Mouse (Mus musculus): ENCODE data around the gene Exoc3. TPM values are rescaled to one million over a fixed set of nuclear protein-coding genes. Genes with fewer than 3 reads are reported as not detected.
A peak's percentile ranks its signal among the peaks of the same experiment; 100 is the strongest.

The Exoc3 gene
- polyA plus RNA-seq (2015; fragmentation: Nextera tagmentation; extraction: Ambion mirVana): 113 and 123 TPM in 2 replicates

- Histone ChIP-seq H3K9ac (ENCODE audit: low read depth, low read length) (peak within 1 kb of the TSS; percentile 72), H3K27me3 (ENCODE audit: control insufficient read depth, insufficient read depth, low read depth, low read length) (no peaks in the 10 kb centered on the region), H3K9me3 (replicated peaks; ENCODE audit: control insufficient read depth, low read length, poor library complexity, severe bottlenecking) (no peaks in the 10 kb centered on the region), H3K4me1 (ENCODE audit: control insufficient read depth, insufficient read depth, low read length) (peaks cover 30% of the 10 kb centered on the region), H3K4me3 (ENCODE audit: low read depth, low read length) (peak within 1 kb of the TSS; percentile 52), H3K27ac (ENCODE audit: low read length) (peak within 1 kb of the TSS; percentile 92), H3K4me2 (ENCODE audit: low read length) (peak within 1 kb of the TSS; percentile 96), H3K36me3 (ENCODE audit: control insufficient read depth, insufficient read depth, low read length) (peaks cover 6% of the 10 kb centered on the region)
- WGBS: 0% methylated on average over 39 of the region's 39 CpGs
- peak; percentile 99 for ATAC-seq
Observed at GRCm38 (mm10) chr13:74208317-74208985, at the start of gene Exoc3. TSS of gene Exoc3 (minus strand) at chr13:74208732.

GRCm38 (mm10) chr13:74246494-74246893 is 38.0 kb upstream of the Exoc3 start:
- H3K27ac ChIP-seq (ENCODE audit: low read length): no peak overlapping the region
- H3K36me3 ChIP-seq (ENCODE audit: control insufficient read depth, insufficient read depth, low read length): no peaks in the 10 kb centered on the region
- no peak overlapping the region for H3K4me3 ChIP-seq (ENCODE audit: low read depth, low read length)
- no peak overlapping the region for H3K9ac ChIP-seq (ENCODE audit: low read depth, low read length)
- no peak overlapping the region for H3K4me2 ChIP-seq (ENCODE audit: low read length)
- peaks cover 12% of the 10 kb centered on the region for H3K4me1 ChIP-seq (ENCODE audit: control insufficient read depth, insufficient read depth, low read length)
- no peaks in the 10 kb centered on the region for H3K9me3 ChIP-seq (replicated peaks; ENCODE audit: control insufficient read depth, low read length, poor library complexity, severe bottlenecking)
- H3K27me3 ChIP-seq (ENCODE audit: control insufficient read depth, insufficient read depth, low read depth, low read length): 0 out of 2 replicates have a peak, but pooled peaks cover 2% of the 10 kb centered on the region
- no peak for ATAC-seq

- ATAC-seq: peak; percentile 81
Observed at GRCm38 (mm10) chr13:74245899-74246231, 37.3 kb upstream of the Exoc3 start.

GRCm38 (mm10) chr13:74245214-74245898 is 36.8 kb upstream of the Exoc3 start:
- H3K9ac ChIP-seq (ENCODE audit: low read depth, low read length): no peak overlapping the region
- H3K27me3 ChIP-seq (ENCODE audit: control insufficient read depth, insufficient read depth, low read depth, low read length): 0 out of 2 replicates have a peak, but pooled peaks cover 2% of the 10 kb centered on the region
- WGBS: 20% methylated on average over 17 of the region's 17 CpGs

More at GRCm38 (mm10) chr13:74245899-74246231, 37.3 kb upstream of the Exoc3 start:
- Histone ChIP-seq H3K4me1 (ENCODE audit: control insufficient read depth, insufficient read depth, low read length) (peaks cover 12% of the 10 kb centered on the region), H3K4me2 (ENCODE audit: low read length) (peak overlapping the region; percentile 50), H3K27me3 (ENCODE audit: control insufficient read depth, insufficient read depth, low read depth, low read length) (0 out of 2 replicates have a peak, but pooled peaks cover 2% of the 10 kb centered on the region), H3K36me3 (ENCODE audit: control insufficient read depth, insufficient read depth, low read length) (no peaks in the 10 kb centered on the region), H3K27ac (ENCODE audit: low read length) (no peak overlapping the region), H3K9ac (ENCODE audit: low read depth, low read length) (peak overlapping the region; percentile 25; the same call in 1 of the 2 replicates), H3K9me3 (replicated peaks; ENCODE audit: control insufficient read depth, low read length, poor library complexity, severe bottlenecking) (no peaks in the 10 kb centered on the region), H3K4me3 (ENCODE audit: low read depth, low read length) (0 out of 2 replicates have a peak overlapping the region, but pooled peaks have one; percentile 12)
- 47% methylated on average over 4 of the region's 4 CpGs for WGBS

GRCm38 (mm10) chr13:74237574-74237973 is 29.0 kb upstream of the Exoc3 start:
- no peak for ATAC-seq
- H3K4me1 ChIP-seq (ENCODE audit: control insufficient read depth, insufficient read depth, low read length): no peaks in the 10 kb centered on the region
- no peaks in the 10 kb centered on the region for H3K9me3 ChIP-seq (replicated peaks; ENCODE audit: control insufficient read depth, low read length, poor library complexity, severe bottlenecking)
- WGBS: 82% methylated on average over 7 of the region's 7 CpGs
- H3K9ac ChIP-seq (ENCODE audit: low read depth, low read length): no peak overlapping the region
- no peak overlapping the region for H3K4me2 ChIP-seq (ENCODE audit: low read length)
- no peak overlapping the region for H3K27ac ChIP-seq (ENCODE audit: low read length)
- no peaks in the 10 kb centered on the region for H3K36me3 ChIP-seq (ENCODE audit: control insufficient read depth, insufficient read depth, low read length)
- H3K4me3 ChIP-seq (ENCODE audit: low read depth, low read length): no peak overlapping the region
- H3K27me3 ChIP-seq (ENCODE audit: control insufficient read depth, insufficient read depth, low read depth, low read length): no peaks in the 10 kb centered on the region

More at GRCm38 (mm10) chr13:74245214-74245898, 36.8 kb upstream of the Exoc3 start:
- ATAC-seq: peak; percentile 98
- no peaks in the 10 kb centered on the region for H3K9me3 ChIP-seq (replicated peaks; ENCODE audit: control insufficient read depth, low read length, poor library complexity, severe bottlenecking)
- 0 out of 2 replicates have a peak overlapping the region, but pooled peaks have one; percentile 12 for H3K4me3 ChIP-seq (ENCODE audit: low read depth, low read length)
- H3K4me2 ChIP-seq (ENCODE audit: low read length): peak overlapping the region; percentile 50
- H3K27ac ChIP-seq (ENCODE audit: low read length): no peak overlapping the region
- peaks cover 12% of the 10 kb centered on the region for H3K4me1 ChIP-seq (ENCODE audit: control insufficient read depth, insufficient read depth, low read length)
- H3K36me3 ChIP-seq (ENCODE audit: control insufficient read depth, insufficient read depth, low read length): no peaks in the 10 kb centered on the region

- 40% methylated on average over 1 of the region's 1 CpGs for WGBS
- Histone ChIP-seq H3K4me1 (ENCODE audit: control insufficient read depth, insufficient read depth, low read length) (no peaks in the 10 kb centered on the region), H3K36me3 (ENCODE audit: control insufficient read depth, insufficient read depth, low read length) (no peaks in the 10 kb centered on the region), H3K27ac (ENCODE audit: low read length) (no peak overlapping the region), H3K9ac (ENCODE audit: low read depth, low read length) (no peak overlapping the region), H3K4me2 (ENCODE audit: low read length) (no peak overlapping the region), H3K4me3 (ENCODE audit: low read depth, low read length) (no peak overlapping the region), H3K9me3 (replicated peaks; ENCODE audit: control insufficient read depth, low read length, poor library complexity, severe bottlenecking) (no peaks in the 10 kb centered on the region), H3K27me3 (ENCODE audit: control insufficient read depth, insufficient read depth, low read depth, low read length) (no peaks in the 10 kb centered on the region)
- no peak for ATAC-seq
Observed at GRCm38 (mm10) chr13:74220659-74221058, 12.1 kb upstream of the Exoc3 start.

- no peak for ATAC-seq
- H3K4me1 ChIP-seq (ENCODE audit: control insufficient read depth, insufficient read depth, low read length): no peaks in the 10 kb centered on the region
- WGBS: 82% methylated on average over 3 of the region's 3 CpGs
Observed at GRCm38 (mm10) chr13:74218441-74218840, 9.9 kb upstream of the Exoc3 start.

GRCm38 (mm10) chr13:74208986-74209345 is 434 bp upstream of the Exoc3 start:
- peak overlapping the region; percentile 96 for H3K4me2 ChIP-seq (ENCODE audit: low read length)
- peaks cover 3% of the 10 kb centered on the region for H3K36me3 ChIP-seq (ENCODE audit: control insufficient read depth, insufficient read depth, low read length)
- peaks cover 30% of the 10 kb centered on the region for H3K4me1 ChIP-seq (ENCODE audit: control insufficient read depth, insufficient read depth, low read length)
- H3K27me3 ChIP-seq (ENCODE audit: control insufficient read depth, insufficient read depth, low read depth, low read length): no peaks in the 10 kb centered on the region
- 17% methylated on average over 12 of the region's 12 CpGs for WGBS
- peak overlapping the region; percentile 52 for H3K4me3 ChIP-seq (ENCODE audit: low read depth, low read length)
- H3K9ac ChIP-seq (ENCODE audit: low read depth, low read length): peak overlapping the region; percentile 72
- no peaks in the 10 kb centered on the region for H3K9me3 ChIP-seq (replicated peaks; ENCODE audit: control insufficient read depth, low read length, poor library complexity, severe bottlenecking)
- peak overlapping the region; percentile 92 for H3K27ac ChIP-seq (ENCODE audit: low read length)
- ATAC-seq: peak; percentile 70; the same call in 1 of the 2 replicates

More at GRCm38 (mm10) chr13:74218441-74218840, 9.9 kb upstream of the Exoc3 start:
- Histone ChIP-seq H3K36me3 (ENCODE audit: control insufficient read depth, insufficient read depth, low read length) (no peaks in the 10 kb centered on the region), H3K4me3 (ENCODE audit: low read depth, low read length) (no peak overlapping the region), H3K27ac (ENCODE audit: low read length) (no peak overlapping the region), H3K9me3 (replicated peaks; ENCODE audit: control insufficient read depth, low read length, poor library complexity, severe bottlenecking) (no peaks in the 10 kb centered on the region), H3K9ac (ENCODE audit: low read depth, low read length) (no peak overlapping the region), H3K4me2 (ENCODE audit: low read length) (no peak overlapping the region), H3K27me3 (ENCODE audit: control insufficient read depth, insufficient read depth, low read depth, low read length) (no peaks in the 10 kb centered on the region)

GRCm38 (mm10) chr13:74196451-74196850 is 12.1 kb downstream of the Exoc3 start:
- Histone ChIP-seq H3K4me1 (ENCODE audit: control insufficient read depth, insufficient read depth, low read length) (no peaks in the 10 kb centered on the region), H3K4me2 (ENCODE audit: low read length) (no peak overlapping the region), H3K9ac (ENCODE audit: low read depth, low read length) (no peak overlapping the region), H3K27me3 (ENCODE audit: control insufficient read depth, insufficient read depth, low read depth, low read length) (no peaks in the 10 kb centered on the region), H3K4me3 (ENCODE audit: low read depth, low read length) (no peak overlapping the region), H3K36me3 (ENCODE audit: control insufficient read depth, insufficient read depth, low read length) (peaks cover 27% of the 10 kb centered on the region), H3K9me3 (replicated peaks; ENCODE audit: control insufficient read depth, low read length, poor library complexity, severe bottlenecking) (no peaks in the 10 kb centered on the region), H3K27ac (ENCODE audit: low read length) (no peak overlapping the region)
- ATAC-seq: no peak
- WGBS: 85% methylated on average over 3 of the region's 3 CpGs

All from midbrain, embryonic 16.5 days (tissue).